ENCODE assay signal across 20 mouse cellular contexts in the genomic region with DNA sequence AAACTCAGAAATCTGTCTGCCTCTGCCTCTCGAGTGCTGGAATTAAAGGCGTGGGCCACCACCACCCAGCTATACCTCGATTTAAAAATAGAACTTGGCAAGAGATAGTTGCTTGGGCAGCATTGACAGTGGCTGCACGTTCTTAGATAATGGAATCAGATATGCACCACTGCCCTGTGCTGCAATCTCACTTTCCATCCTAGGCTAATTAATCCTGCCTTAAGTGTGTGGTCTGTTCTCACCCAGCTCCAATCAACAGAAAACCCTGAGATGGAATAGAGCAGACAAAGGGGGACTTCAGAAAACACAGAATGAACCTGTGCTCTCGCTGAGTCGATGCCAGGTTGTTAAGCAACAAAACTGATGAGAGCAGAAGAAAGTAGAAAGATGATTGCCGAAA. TPM values are rescaled to one million over a fixed set of nuclear protein-coding genes. Genes with fewer than 3 reads are reported as not detected.
DNase-seq lines count a peak whose midpoint lies in the region; ATAC-seq and TF ChIP-seq lines count a peak whose summit lies in the region.
"Had no signal": no experiment of that assay in that cellular context is flagged by ENCODE, and none has a peak within 500 bp of the region (broad histone marks: within the 10 kb centered on the region; RNA-seq: fewer than 3 reads in every experiment).

No protein-coding gene starts in this region.

- H3K4me2 ChIP-seq in hindbrain, embryonic 12.5 days (replicated peaks): no peak overlapping the region
- no peak overlapping the region for H3K4me2 ChIP-seq in forebrain, embryonic 11.5 days (ENCODE audit: low read depth, low read length, severe bottlenecking)
- no peak overlapping the region for H3K4me2 ChIP-seq in hindbrain, embryonic 14.5 days (replicated peaks)
- H3K4me2 ChIP-seq in midbrain, embryonic 15.5 days: no peak overlapping the region
- H3K4me2 ChIP-seq in heart, embryonic 11.5 days: no peak overlapping the region
- H3K4me2 ChIP-seq: embryonic facial prominence, embryonic 12.5 days had no signal

- peak overlapping the region; percentile 69 for H3K27ac ChIP-seq in hindbrain, embryonic 12.5 days
- H3K27ac ChIP-seq in hindbrain, embryonic 10.5 days: no peak overlapping the region
- peak overlapping the region; percentile 74; the same call in 1 of the 2 replicates for H3K27ac ChIP-seq in forebrain, embryonic 11.5 days (ENCODE audit: low read depth, low read length)
- peak overlapping the region; percentile 74 for H3K27ac ChIP-seq in hindbrain, embryonic 14.5 days
- peak overlapping the region; percentile 53; the same call in 1 of the 2 replicates for H3K27ac ChIP-seq in midbrain, embryonic 15.5 days
- H3K27ac ChIP-seq in heart, embryonic 11.5 days (ENCODE audit: low read depth, low read length): no peak overlapping the region
- no peak overlapping the region for H3K27ac ChIP-seq in cerebellum, adult 2 months (ENCODE audit: insufficient read depth, low read length)
- H3K27ac ChIP-seq: embryonic facial prominence, embryonic 12.5 days had no signal

- WGBS in hindbrain, embryonic 12.5 days: 64% methylated on average over 7 of the region's 7 CpGs
- WGBS in hindbrain, embryonic 10.5 days: 83% methylated on average over 7 of the region's 7 CpGs
- 38% methylated on average over 7 of the region's 7 CpGs for WGBS in forebrain, embryonic 11.5 days
- WGBS in hindbrain, embryonic 14.5 days: 52% methylated on average over 7 of the region's 7 CpGs
- 40% methylated on average over 7 of the region's 7 CpGs for WGBS in midbrain, embryonic 15.5 days
- WGBS in heart, embryonic 11.5 days (ENCODE audit: insufficient replicate concordance): 47% methylated on average over 7 of the region's 7 CpGs
- WGBS in cerebellum, adult 2 months: 37% methylated on average over 7 of the region's 7 CpGs

- TF ChIP-seq CTCF in cerebellum, adult 2 months (IDR thresholded peaks at IDR 0.05; ENCODE audit: borderline replicate concordance, insufficient read depth, low read depth, low read length): no peak

- no peak overlapping the region for H3K9ac ChIP-seq in hindbrain, embryonic 12.5 days
- peak overlapping the region; percentile 16; the same call in 1 of the 2 replicates for H3K9ac ChIP-seq in forebrain, embryonic 11.5 days (ENCODE audit: low read length)
- no peak overlapping the region for H3K9ac ChIP-seq in hindbrain, embryonic 14.5 days
- H3K9ac ChIP-seq in midbrain, embryonic 15.5 days: no peak overlapping the region
- no peak overlapping the region for H3K9ac ChIP-seq in heart, embryonic 11.5 days (ENCODE audit: low read depth, low read length)
- H3K9ac ChIP-seq: embryonic facial prominence, embryonic 12.5 days had no signal

- H3K36me3 ChIP-seq in hindbrain, embryonic 12.5 days: no peaks in the 10 kb centered on the region
- no peaks in the 10 kb centered on the region for H3K36me3 ChIP-seq in hindbrain, embryonic 10.5 days
- H3K36me3 ChIP-seq in forebrain, embryonic 11.5 days (ENCODE audit: control insufficient read depth, insufficient read depth, low read length): no peaks in the 10 kb centered on the region
- H3K36me3 ChIP-seq in hindbrain, embryonic 14.5 days (replicated peaks; ENCODE audit: control insufficient read depth, insufficient read depth): no peaks in the 10 kb centered on the region
- H3K36me3 ChIP-seq in midbrain, embryonic 15.5 days (replicated peaks): no peaks in the 10 kb centered on the region
- no peaks in the 10 kb centered on the region for H3K36me3 ChIP-seq in heart, embryonic 11.5 days (ENCODE audit: control insufficient read depth, insufficient read depth, low read length)
- H3K36me3 ChIP-seq: embryonic facial prominence, embryonic 12.5 days had no signal

- no peak for TF ChIP-seq POLR2A in cerebellum, adult 2 months (IDR thresholded peaks at IDR 0.05; ENCODE audit: borderline replicate concordance, insufficient read depth, low read length)

- no peak overlapping the region for H3K4me3 ChIP-seq in hindbrain, embryonic 12.5 days
- H3K4me3 ChIP-seq in hindbrain, embryonic 10.5 days: no peak overlapping the region
- no peak overlapping the region for H3K4me3 ChIP-seq in forebrain, embryonic 11.5 days (ENCODE audit: low read depth, low read length)
- no peak overlapping the region for H3K4me3 ChIP-seq in hindbrain, embryonic 14.5 days (replicated peaks; ENCODE audit: low read length)
- no peak overlapping the region for H3K4me3 ChIP-seq in midbrain, embryonic 15.5 days
- H3K4me3 ChIP-seq in heart, embryonic 11.5 days (ENCODE audit: low read depth, low read length): no peak overlapping the region
- no peak overlapping the region for H3K4me3 ChIP-seq in cerebellum, adult 2 months (replicated peaks; ENCODE audit: insufficient read depth, low read depth, low read length)
- H3K4me3 ChIP-seq: embryonic facial prominence, embryonic 12.5 days had no signal

- no peaks in the 10 kb centered on the region for H3K27me3 ChIP-seq in hindbrain, embryonic 12.5 days
- no peaks in the 10 kb centered on the region for H3K27me3 ChIP-seq in hindbrain, embryonic 10.5 days (ENCODE audit: insufficient read depth, poor library complexity, severe bottlenecking)
- H3K27me3 ChIP-seq in forebrain, embryonic 11.5 days (ENCODE audit: control insufficient read depth, insufficient read depth, low read length): no peaks in the 10 kb centered on the region
- H3K27me3 ChIP-seq in hindbrain, embryonic 14.5 days (ENCODE audit: control insufficient read depth, insufficient read depth, low read length): no peaks in the 10 kb centered on the region
- no peaks in the 10 kb centered on the region for H3K27me3 ChIP-seq in midbrain, embryonic 15.5 days (replicated peaks)
- H3K27me3 ChIP-seq in heart, embryonic 11.5 days (ENCODE audit: control insufficient read depth, insufficient read depth, low read length): no peaks in the 10 kb centered on the region
- no peaks in the 10 kb centered on the region; the same call in 1 of the 2 replicates for H3K27me3 ChIP-seq in cerebellum, adult 2 months (ENCODE audit: control insufficient read depth, insufficient read depth, low read length)
- H3K27me3 ChIP-seq: embryonic facial prominence, embryonic 12.5 days had no signal

- no peaks in the 10 kb centered on the region for H3K9me3 ChIP-seq in hindbrain, embryonic 12.5 days (replicated peaks)
- 0 out of 2 replicates have a peak, but pooled peaks cover 3% of the 10 kb centered on the region for H3K9me3 ChIP-seq in hindbrain, embryonic 10.5 days
- no peaks in the 10 kb centered on the region for H3K9me3 ChIP-seq in forebrain, embryonic 11.5 days (ENCODE audit: control insufficient read depth, low read length)
- H3K9me3 ChIP-seq in hindbrain, embryonic 14.5 days (ENCODE audit: control insufficient read depth, low read length): no peaks in the 10 kb centered on the region
- H3K9me3 ChIP-seq in midbrain, embryonic 15.5 days: no peaks in the 10 kb centered on the region
- peaks cover 2% of the 10 kb centered on the region; the same call in 1 of the 2 replicates for H3K9me3 ChIP-seq in heart, embryonic 11.5 days (replicated peaks; ENCODE audit: control insufficient read depth, low read length)

- no peaks in the 10 kb centered on the region for H3K4me1 ChIP-seq in hindbrain, embryonic 12.5 days
- H3K4me1 ChIP-seq in hindbrain, embryonic 10.5 days (replicated peaks): no peaks in the 10 kb centered on the region
- H3K4me1 ChIP-seq in forebrain, embryonic 11.5 days (replicated peaks; ENCODE audit: control insufficient read depth, insufficient read depth, low read length): no peaks in the 10 kb centered on the region
- 0 out of 2 replicates have a peak, but pooled peaks cover 10% of the 10 kb centered on the region for H3K4me1 ChIP-seq in hindbrain, embryonic 14.5 days (replicated peaks; ENCODE audit: control insufficient read depth, insufficient read depth, low read length)
- peaks cover 3% of the 10 kb centered on the region; the same call in 1 of the 2 replicates for H3K4me1 ChIP-seq in midbrain, embryonic 15.5 days
- no peaks in the 10 kb centered on the region for H3K4me1 ChIP-seq in heart, embryonic 11.5 days (ENCODE audit: control insufficient read depth, insufficient read depth, low read length)
- peaks cover 25% of the 10 kb centered on the region for H3K4me1 ChIP-seq in cerebellum, adult 2 months (ENCODE audit: control insufficient read depth, insufficient read depth, low read length)

- ATAC-seq in hindbrain, embryonic 12.5 days (ENCODE audit: low FRiP score): peak; percentile 71
- peak; percentile 71 for ATAC-seq in forebrain, embryonic 11.5 days (replicated peaks; ENCODE audit: low FRiP score)
- ATAC-seq in hindbrain, embryonic 14.5 days (ENCODE audit: low FRiP score): peak; percentile 71; the same call in 1 of the 2 replicates
- peak; percentile 42; the same call in 1 of the 2 replicates for ATAC-seq in midbrain, embryonic 15.5 days (replicated peaks)
- no peak for ATAC-seq in heart, embryonic 11.5 days (replicated peaks; ENCODE audit: insufficient number of reproducible peaks, low FRiP score, low TSS enrichment)
- ATAC-seq: activated CD4-positive, CD25-positive, alpha-beta regulatory T cell, adult 4 months; CD4-positive, CD25-positive, alpha-beta regulatory T cell, adult 4 months; intestine, embryonic 16.5 days; lung, postnatal 0 days had no signal

- no peak for DNase-seq in hindbrain, embryonic 10.5 days (ENCODE audit: low spot score)
- no peak for DNase-seq in forebrain, embryonic 11.5 days (ENCODE audit: low spot score)
- peak; percentile 40 for DNase-seq in hindbrain, embryonic 14.5 days (ENCODE audit: low spot score)
- DNase-seq in layer of hippocampus, adult 11-12 months (ENCODE audit: low spot score): no peak
- DNase-seq in cerebellum, adult 2 months: no peak
- DNase-seq: adrenal gland, postnatal 10 days; cerebellum, postnatal 10 days; heart, postnatal 36 days; layer of hippocampus, postnatal 36 days; left cerebral cortex, postnatal 4 days; liver; thymus, postnatal 14 days had no signal

RNA-seq across cellular contexts. Expression of a gene that starts 32.0 kb away (rescaled TPM):
- 1.1 and 1.8 TPM in 2 replicates for polyA plus RNA-seq in hindbrain, embryonic 12.5 days (2016; fragmentation: Nextera tagmentation; extraction: Ambion mirVana)
- polyA plus RNA-seq in hindbrain, embryonic 10.5 days (2016; fragmentation: Nextera tagmentation; extraction: Ambion mirVana): 0.20 and 0.31 TPM in 2 replicates
- polyA plus RNA-seq in forebrain, embryonic 11.5 days (2014; fragmentation: Nextera tagmentation; extraction: Ambion mirVana): 0.20 and 0.43 TPM in 2 replicates
- polyA plus RNA-seq in hindbrain, embryonic 14.5 days (2014; fragmentation: Nextera tagmentation; extraction: Ambion mirVana): 4.9 and 5.2 TPM in 2 replicates
- 4.8 and 5.3 TPM in 2 replicates for polyA plus RNA-seq in midbrain, embryonic 15.5 days (2015; fragmentation: Nextera tagmentation; extraction: Ambion mirVana)
- polyA plus RNA-seq in heart, embryonic 11.5 days (2014; fragmentation: Nextera tagmentation; extraction: Ambion mirVana): 0.07 and 0.14 TPM in 2 replicates
- polyA plus RNA-seq in cerebellum, adult 2 months (2012; rRNA removed): 55.9 and 62.9 TPM in 2 replicates
- polyA plus RNA-seq: activated CD4-positive, CD25-positive, alpha-beta regulatory T cell, adult 4 months had no signal

Comparison
In these comparisons a context has a peak if more than half of its experiments do, and no peak if none do; other contexts are left out.
1. H3K27ac ChIP-seq: peak in hindbrain, embryonic 12.5 days (single experiment), forebrain, embryonic 11.5 days (single experiment), hindbrain, embryonic 14.5 days (single experiment) and midbrain, embryonic 15.5 days (single experiment); none in hindbrain, embryonic 10.5 days (single experiment), heart, embryonic 11.5 days (single experiment) and cerebellum, adult 2 months (single experiment).